8 mouse cellular contexts compared by ENCODE assay signal in the genomic region with DNA sequence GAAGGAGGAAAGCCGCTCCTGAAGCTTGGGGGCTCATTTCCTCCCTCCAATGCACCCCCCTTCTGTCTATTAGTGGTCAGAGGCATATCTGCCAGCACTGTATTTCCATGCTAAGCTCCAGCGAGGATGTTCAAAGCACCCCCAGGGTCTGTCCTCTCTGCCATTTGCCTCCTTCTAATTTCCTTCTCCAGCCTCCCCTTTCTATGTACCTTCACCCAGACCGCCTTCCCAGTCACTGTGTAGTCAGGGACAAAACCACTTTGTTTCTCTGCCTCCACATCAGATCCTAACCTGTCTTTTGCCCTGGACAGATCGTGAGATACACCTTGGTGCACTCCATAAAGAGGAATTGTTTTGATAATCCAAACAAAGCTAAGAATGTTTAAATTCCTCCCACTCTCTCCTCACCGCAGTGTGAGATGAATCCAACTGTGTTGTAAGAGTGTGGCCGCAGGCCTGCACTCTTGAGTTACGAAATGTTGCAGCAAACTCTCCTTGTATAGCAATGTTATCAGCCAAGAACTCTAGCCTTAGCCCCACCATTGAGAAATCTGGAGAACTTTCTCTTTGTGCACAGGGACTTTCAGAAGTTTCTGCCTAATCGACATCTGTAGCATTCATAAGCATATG. TPM values are rescaled to one million over a fixed set of nuclear protein-coding genes. Genes with fewer than 3 reads are reported as not detected.
DNase-seq lines count a peak whose midpoint lies in the region; ATAC-seq and TF ChIP-seq lines count a peak whose summit lies in the region.

No protein-coding gene starts in this region.

- no peaks in the 10 kb centered on the region for H3K4me1 ChIP-seq in intestine, postnatal 0 days (replicated peaks; ENCODE audit: control insufficient read depth, insufficient read depth, low read length)

- no peaks in the 10 kb centered on the region for H3K36me3 ChIP-seq in intestine, postnatal 0 days (ENCODE audit: control insufficient read depth, insufficient read depth)

- WGBS in intestine, postnatal 0 days = 50% methylated on average over 8 of the region's 8 CpGs

- no peak overlapping the region for H3K9ac ChIP-seq in intestine, postnatal 0 days (ENCODE audit: low read depth, low read length)

- no peak overlapping the region for H3K4me3 ChIP-seq in intestine, postnatal 0 days (ENCODE audit: low read depth, low read length)

- DNase-seq in adrenal gland, postnatal 36 days = peak; percentile 25 to 49
- no peak for DNase-seq in adrenal gland, postnatal 25 days
- peak; percentile 70 for DNase-seq in fibroblast of lung, adult 2 months (ENCODE audit: low read depth)
- no peak for DNase-seq in layer of hippocampus, adult 11-12 months (ENCODE audit: low spot score)
- DNase-seq in frontal cortex, adult 2 months (ENCODE audit: extremely low spot score in 1 of 2, low spot score in 1 of 2) = no peak
- DNase-seq in layer of hippocampus, adult 18-20 months (ENCODE audit: low spot score in 2 of 2) = no peak

- H3K27me3 ChIP-seq in intestine, postnatal 0 days (replicated peaks; ENCODE audit: control insufficient read depth, insufficient read depth, low read length) = no peaks in the 10 kb centered on the region

- no peak overlapping the region for H3K4me2 ChIP-seq in intestine, postnatal 0 days (replicated peaks; ENCODE audit: low read depth)

- TF ChIP-seq CTCF in intestine, postnatal 0 days (IDR thresholded peaks at IDR 0.05; ENCODE audit: low read depth) = no peak

- H3K9me3 ChIP-seq in intestine, postnatal 0 days (ENCODE audit: control insufficient read depth) = no peaks in the 10 kb centered on the region

- peak overlapping the region; percentile 1; the same call in 1 of the 2 replicates for H3K27ac ChIP-seq in intestine, postnatal 0 days (ENCODE audit: low read depth, low read length)

- no peak for ATAC-seq in intestine, postnatal 0 days
- peak; percentile 81 for ATAC-seq in megakaryocyte, adult 5-6 weeks (ENCODE audit: poor library complexity, severe bottlenecking)

RNA-seq across cellular contexts. Expression of a gene that starts 27.3 kb away (rescaled TPM):
- 1 to 10 TPM; 2.3 to 3.6 TPM for total RNA-seq in adrenal gland, postnatal 36 days (2021)
- 5.6 and 5.9 TPM in 2 replicates for total RNA-seq in adrenal gland, postnatal 25 days (2021)
- 5.1 and 5.5 TPM in 2 replicates for polyA plus RNA-seq in intestine, postnatal 0 days (2015; fragmentation: Nextera tagmentation; extraction: Ambion mirVana)
- 19.6 and 21.5 TPM in 2 replicates for total RNA-seq in megakaryocyte, adult 5-6 weeks (2015)
- 20.5 and 22.7 TPM in 2 replicates for total RNA-seq in megakaryocyte, adult 5-6 weeks (2017)
- 18.7 and 24.2 TPM in 2 replicates for polyA plus RNA-seq in frontal cortex, adult 2 months (2012; rRNA removed)
- 10 to 100 TPM; 13.5 to 17.3 TPM for total RNA-seq in layer of hippocampus, adult 18-20 months (2021)

Comparison
In these comparisons a context has a peak if more than half of its experiments do, and no peak if none do; other contexts are left out.
1. DNase-seq: peak in adrenal gland, postnatal 36 days (2 of 2) and fibroblast of lung, adult 2 months (single experiment); none in adrenal gland, postnatal 25 days (single experiment), layer of hippocampus, adult 11-12 months (single experiment), frontal cortex, adult 2 months (0 of 2) and layer of hippocampus, adult 18-20 months (0 of 2).